Mouse (Mus musculus): Measurements from ENCODE around the gene Lce3b. TPM values are rescaled to one million over a fixed set of nuclear protein-coding genes. Genes with fewer than 3 reads are reported as not detected.

Gene Lce3b
- not detected for polyA plus RNA-seq (2014; fragmentation: Illumina TruSeq; extraction: RNeasy Lipid Tissue Mini Kit (QIAGEN cat#74804); ENCODE audit: insufficient read depth, low read depth, low replicate concordance)

GRCm38 (mm10) chr3:92932679-92933078, at the start of gene Lce3b:
TSS of gene Lce3b (plus strand) at chr3:92932979.

GRCm38 (mm10) chr3:92926130-92926529, 6.6 kb upstream of the Lce3b start, which contains the start of gene Lce3a:
TSS of gene Lce3a (minus strand) at chr3:92926230.

DNA sequence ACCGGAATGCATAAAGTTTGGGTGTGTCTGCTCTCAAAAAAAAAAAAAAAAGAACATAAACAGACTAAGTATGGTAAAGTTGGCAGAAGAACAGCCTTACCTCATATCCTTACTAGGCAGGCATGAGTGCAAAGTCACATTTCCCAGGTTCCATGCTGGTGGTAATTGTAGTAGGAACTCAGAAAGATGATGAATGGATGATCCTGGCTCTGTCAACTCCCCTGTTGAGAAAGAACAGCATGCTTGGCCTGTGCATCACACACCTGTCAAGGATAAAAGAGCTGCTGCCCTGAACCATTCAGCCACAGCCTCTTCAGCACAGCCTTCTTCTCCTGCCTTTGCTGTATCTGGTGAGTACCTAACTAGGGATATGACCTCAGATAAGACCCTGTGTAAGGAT, 11.4 kb downstream of the Lce3b start, which contains the start of gene Lce3c:
Gene Lce3c, plus strand, starts transcription at position 301 of the 400 bp plus-strand sequence.

GRCm38 (mm10) chr3:92957090-92957489, 24.3 kb downstream of the Lce3b start, which contains the start of gene Lce3d:
TSS of gene Lce3d (plus strand) at chr3:92957390.

DNA sequence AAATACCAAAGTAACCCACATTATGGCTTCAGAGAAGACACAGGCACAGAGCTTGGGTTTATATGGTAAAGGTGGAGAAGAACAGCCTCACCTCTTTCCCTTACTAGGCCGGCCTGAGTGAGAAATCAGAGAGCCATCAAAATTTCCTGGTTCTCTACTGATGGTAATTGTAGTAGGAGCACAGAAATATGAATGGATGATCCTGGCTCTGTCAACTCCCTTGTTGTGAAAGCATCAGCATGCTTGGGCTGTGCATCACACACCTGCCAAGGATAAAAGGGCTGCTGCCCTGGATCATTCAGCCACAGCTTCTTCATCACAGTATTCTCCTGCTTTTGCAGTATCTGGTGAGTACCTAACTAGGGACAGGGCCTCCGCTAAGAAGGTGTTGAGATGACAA, 34.0 kb downstream of the Lce3b start, which contains the start of gene Lce3e:
Gene Lce3e, plus strand, starts transcription at position 301 of the 400 bp plus-strand sequence.

Other genes with a start within 250 kb of the Lce3b start
- gene Lce1d, start 245.8 kb upstream of the Lce3b start, polyA plus RNA-seq (2014; fragmentation: Illumina TruSeq; extraction: RNeasy Lipid Tissue Mini Kit (QIAGEN cat#74804); ENCODE audit: insufficient read depth, low read depth, low replicate concordance), result not detected
- not detected for gene Lce1e, start 223.9 kb upstream of the Lce3b start, polyA plus RNA-seq (2014; fragmentation: Illumina TruSeq; extraction: RNeasy Lipid Tissue Mini Kit (QIAGEN cat#74804); ENCODE audit: insufficient read depth, low read depth, low replicate concordance)
- gene Lce1f, start 212.6 kb upstream of the Lce3b start, polyA plus RNA-seq (2014; fragmentation: Illumina TruSeq; extraction: RNeasy Lipid Tissue Mini Kit (QIAGEN cat#74804); ENCODE audit: insufficient read depth, low read depth, low replicate concordance), result not detected
- not detected for gene Gm38119, start 193.9 kb upstream of the Lce3b start, polyA plus RNA-seq (2014; fragmentation: Illumina TruSeq; extraction: RNeasy Lipid Tissue Mini Kit (QIAGEN cat#74804); ENCODE audit: insufficient read depth, low read depth, low replicate concordance)
- gene Lce1g, start 180.6 kb upstream of the Lce3b start, polyA plus RNA-seq (2014; fragmentation: Illumina TruSeq; extraction: RNeasy Lipid Tissue Mini Kit (QIAGEN cat#74804); ENCODE audit: insufficient read depth, low read depth, low replicate concordance), result not detected
- gene Lce1h, start 167.9 kb upstream of the Lce3b start, polyA plus RNA-seq (2014; fragmentation: Illumina TruSeq; extraction: RNeasy Lipid Tissue Mini Kit (QIAGEN cat#74804); ENCODE audit: insufficient read depth, low read depth, low replicate concordance), result not detected
- not detected for gene Lce1i, start 154.1 kb upstream of the Lce3b start, polyA plus RNA-seq (2014; fragmentation: Illumina TruSeq; extraction: RNeasy Lipid Tissue Mini Kit (QIAGEN cat#74804); ENCODE audit: insufficient read depth, low read depth, low replicate concordance)
- not detected for gene Lce1j, start 142.5 kb upstream of the Lce3b start, polyA plus RNA-seq (2014; fragmentation: Illumina TruSeq; extraction: RNeasy Lipid Tissue Mini Kit (QIAGEN cat#74804); ENCODE audit: insufficient read depth, low read depth, low replicate concordance)
- gene Lce1k, start 125.1 kb upstream of the Lce3b start, polyA plus RNA-seq (2014; fragmentation: Illumina TruSeq; extraction: RNeasy Lipid Tissue Mini Kit (QIAGEN cat#74804); ENCODE audit: insufficient read depth, low read depth, low replicate concordance), result not detected
- gene Kprp, start 105.7 kb upstream of the Lce3b start, polyA plus RNA-seq (2014; fragmentation: Illumina TruSeq; extraction: RNeasy Lipid Tissue Mini Kit (QIAGEN cat#74804); ENCODE audit: insufficient read depth, low read depth, low replicate concordance), result not detected
- gene Lce1l, start 81.7 kb upstream of the Lce3b start, polyA plus RNA-seq (2014; fragmentation: Illumina TruSeq; extraction: RNeasy Lipid Tissue Mini Kit (QIAGEN cat#74804); ENCODE audit: insufficient read depth, low read depth, low replicate concordance), result not detected
- gene 2310050C09Rik, start 62.8 kb upstream of the Lce3b start, polyA plus RNA-seq (2014; fragmentation: Illumina TruSeq; extraction: RNeasy Lipid Tissue Mini Kit (QIAGEN cat#74804); ENCODE audit: insufficient read depth, low read depth, low replicate concordance), result not detected
- not detected for gene Lce3a, start 6.7 kb upstream of the Lce3b start, polyA plus RNA-seq (2014; fragmentation: Illumina TruSeq; extraction: RNeasy Lipid Tissue Mini Kit (QIAGEN cat#74804); ENCODE audit: insufficient read depth, low read depth, low replicate concordance)
- gene Lce3c, start 11.5 kb downstream of the Lce3b start, polyA plus RNA-seq (2014; fragmentation: Illumina TruSeq; extraction: RNeasy Lipid Tissue Mini Kit (QIAGEN cat#74804); ENCODE audit: insufficient read depth, low read depth, low replicate concordance), result not detected
- gene Lce3d, start 24.4 kb downstream of the Lce3b start, polyA plus RNA-seq (2014; fragmentation: Illumina TruSeq; extraction: RNeasy Lipid Tissue Mini Kit (QIAGEN cat#74804); ENCODE audit: insufficient read depth, low read depth, low replicate concordance), result not detected
- not detected for gene Lce3e, start 34.1 kb downstream of the Lce3b start, polyA plus RNA-seq (2014; fragmentation: Illumina TruSeq; extraction: RNeasy Lipid Tissue Mini Kit (QIAGEN cat#74804); ENCODE audit: insufficient read depth, low read depth, low replicate concordance)
- gene Lce3f, start 59.2 kb downstream of the Lce3b start, polyA plus RNA-seq (2014; fragmentation: Illumina TruSeq; extraction: RNeasy Lipid Tissue Mini Kit (QIAGEN cat#74804); ENCODE audit: insufficient read depth, low read depth, low replicate concordance), result not detected
- not detected for gene Crct1, start 82.7 kb downstream of the Lce3b start, polyA plus RNA-seq (2014; fragmentation: Illumina TruSeq; extraction: RNeasy Lipid Tissue Mini Kit (QIAGEN cat#74804); ENCODE audit: insufficient read depth, low read depth, low replicate concordance)
- gene Lce1m, start 86.1 kb downstream of the Lce3b start, polyA plus RNA-seq (2014; fragmentation: Illumina TruSeq; extraction: RNeasy Lipid Tissue Mini Kit (QIAGEN cat#74804); ENCODE audit: insufficient read depth, low read depth, low replicate concordance), result not detected
- gene Gm4858, start 135.8 kb downstream of the Lce3b start, polyA plus RNA-seq (2014; fragmentation: Illumina TruSeq; extraction: RNeasy Lipid Tissue Mini Kit (QIAGEN cat#74804); ENCODE audit: insufficient read depth, low read depth, low replicate concordance), result not detected
- not detected for gene Crnn, start 211.8 kb downstream of the Lce3b start, polyA plus RNA-seq (2014; fragmentation: Illumina TruSeq; extraction: RNeasy Lipid Tissue Mini Kit (QIAGEN cat#74804); ENCODE audit: insufficient read depth, low read depth, low replicate concordance)

Data from lung, adult 10 weeks (tissue).